Mouse (Mus musculus): ENCODE measurements around the gene Tle6. TPM values are rescaled to one million over a fixed set of nuclear protein-coding genes. Genes with fewer than 3 reads are reported as not detected.

Gene Tle6
- polyA plus RNA-seq, 1 experiment from 2014 or later, result 25.6 TPM

DNA sequence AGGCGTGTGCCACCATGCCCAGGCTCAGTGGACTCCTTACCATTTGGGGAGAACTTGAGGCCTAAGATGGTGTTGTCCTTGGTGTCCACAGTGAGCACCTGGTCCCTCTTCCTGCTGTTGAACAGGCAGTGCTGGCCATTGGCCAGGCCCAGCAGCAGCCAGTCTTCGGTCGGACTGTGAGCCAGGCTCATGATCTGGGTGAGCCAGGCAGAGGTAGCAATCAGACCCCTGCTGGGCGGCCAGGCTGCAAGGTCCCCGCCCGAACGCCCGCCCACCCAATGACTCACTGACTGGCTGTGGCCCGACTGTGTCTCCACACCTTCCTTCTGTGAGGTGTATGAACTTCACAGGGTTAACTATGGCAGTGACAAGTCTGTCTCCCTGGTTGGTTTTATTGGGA, 9.0 kb downstream of the Tle6 start:
- H3K4me2 ChIP-seq, result no peak overlapping the region
- H3K4me3 ChIP-seq (ENCODE audit: low read depth, low read length), result no peak overlapping the region
- H3K36me3 ChIP-seq (ENCODE audit: control insufficient read depth, insufficient read depth, low read length), result peaks cover 9% of the 10 kb centered on the region
- WGBS (ENCODE audit: insufficient replicate concordance), result 56% methylated on average over 9 of the region's 9 CpGs
- H3K9me3 ChIP-seq (replicated peaks; ENCODE audit: control insufficient read depth, low read length), result no peaks in the 10 kb centered on the region
- peaks cover 16% of the 10 kb centered on the region for H3K4me1 ChIP-seq (ENCODE audit: control insufficient read depth, insufficient read depth, low read length)
- H3K27ac ChIP-seq (ENCODE audit: low read depth, low read length), result no peak overlapping the region
- peaks cover 34% of the 10 kb centered on the region for H3K27me3 ChIP-seq (ENCODE audit: control insufficient read depth, insufficient read depth, low read length)
- ATAC-seq (replicated peaks; ENCODE audit: insufficient number of reproducible peaks, low FRiP score, low TSS enrichment), result no peak
- H3K9ac ChIP-seq (ENCODE audit: low read depth, low read length), result no peak overlapping the region

DNA sequence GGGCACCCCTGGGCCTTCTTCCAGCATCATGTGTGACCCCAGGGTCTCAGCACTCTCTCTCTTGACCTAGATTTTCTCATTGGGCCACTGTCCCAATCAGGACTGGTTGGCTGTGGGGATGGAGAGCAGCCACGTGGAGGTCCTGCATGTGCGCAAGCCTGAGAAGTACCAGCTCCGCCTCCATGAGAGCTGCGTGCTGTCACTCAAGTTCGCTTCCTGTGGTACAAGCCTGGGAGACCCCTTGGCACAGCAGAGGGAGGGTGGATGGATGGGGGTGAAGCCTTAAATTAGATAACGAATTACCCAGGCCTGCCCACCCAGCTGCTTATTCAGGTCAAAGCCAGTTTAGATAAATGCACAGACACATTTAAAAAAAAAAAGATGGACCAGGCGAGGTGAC, 12.1 kb downstream of the Tle6 start:
- H3K9me3 ChIP-seq (replicated peaks; ENCODE audit: control insufficient read depth, low read length), result no peaks in the 10 kb centered on the region
- ATAC-seq (replicated peaks; ENCODE audit: insufficient number of reproducible peaks, low FRiP score, low TSS enrichment), result no peak
- peaks cover 15% of the 10 kb centered on the region for H3K36me3 ChIP-seq (ENCODE audit: control insufficient read depth, insufficient read depth, low read length)
- WGBS (ENCODE audit: insufficient replicate concordance), result 57% methylated on average over 7 of the region's 7 CpGs
- no peak overlapping the region for H3K27ac ChIP-seq (ENCODE audit: low read depth, low read length)
- H3K4me1 ChIP-seq (ENCODE audit: control insufficient read depth, insufficient read depth, low read length), result no peaks in the 10 kb centered on the region
- no peak overlapping the region for H3K4me3 ChIP-seq (ENCODE audit: low read depth, low read length)
- H3K4me2 ChIP-seq, result no peak overlapping the region
- H3K9ac ChIP-seq (ENCODE audit: low read depth, low read length), result no peak overlapping the region
- peaks cover 28% of the 10 kb centered on the region for H3K27me3 ChIP-seq (ENCODE audit: control insufficient read depth, insufficient read depth, low read length)

DNA sequence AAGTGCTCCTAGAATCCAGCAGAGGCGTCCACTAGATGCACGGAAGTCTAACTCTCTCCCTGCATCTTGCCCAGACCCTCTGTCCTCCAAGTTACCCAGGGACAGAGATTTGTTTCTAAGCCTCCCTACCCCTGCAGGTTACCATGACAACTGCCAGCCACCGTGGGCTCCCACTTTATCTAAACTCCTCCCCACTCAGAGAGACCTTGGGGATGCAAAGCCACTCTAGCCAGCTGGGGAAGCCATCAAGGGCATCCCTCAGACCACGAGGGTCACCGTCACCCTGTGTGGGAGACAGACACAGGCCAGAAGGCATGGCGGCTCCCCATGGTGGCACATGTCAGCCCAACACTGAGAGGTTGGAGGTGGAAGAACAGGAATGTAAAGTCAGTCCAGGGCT, 17.5 kb downstream of the Tle6 start:
- Histone ChIP-seq H3K4me3 (ENCODE audit: low read depth, low read length) (no peak overlapping the region), H3K9me3 (replicated peaks; ENCODE audit: control insufficient read depth, low read length) (no peaks in the 10 kb centered on the region), H3K27ac (ENCODE audit: low read depth, low read length) (no peak overlapping the region), H3K4me2 (no peak overlapping the region), H3K4me1 (ENCODE audit: control insufficient read depth, insufficient read depth, low read length) (peaks cover 5% of the 10 kb centered on the region; the same call in 1 of the 2 replicates), H3K9ac (ENCODE audit: low read depth, low read length) (no peak overlapping the region), H3K36me3 (ENCODE audit: control insufficient read depth, insufficient read depth, low read length) (peaks cover 14% of the 10 kb centered on the region), H3K27me3 (ENCODE audit: control insufficient read depth, insufficient read depth, low read length) (peaks cover 18% of the 10 kb centered on the region)
- WGBS (ENCODE audit: insufficient replicate concordance), result 51% methylated on average over 6 of the region's 6 CpGs
- no peak for ATAC-seq (replicated peaks; ENCODE audit: insufficient number of reproducible peaks, low FRiP score, low TSS enrichment)

DNA sequence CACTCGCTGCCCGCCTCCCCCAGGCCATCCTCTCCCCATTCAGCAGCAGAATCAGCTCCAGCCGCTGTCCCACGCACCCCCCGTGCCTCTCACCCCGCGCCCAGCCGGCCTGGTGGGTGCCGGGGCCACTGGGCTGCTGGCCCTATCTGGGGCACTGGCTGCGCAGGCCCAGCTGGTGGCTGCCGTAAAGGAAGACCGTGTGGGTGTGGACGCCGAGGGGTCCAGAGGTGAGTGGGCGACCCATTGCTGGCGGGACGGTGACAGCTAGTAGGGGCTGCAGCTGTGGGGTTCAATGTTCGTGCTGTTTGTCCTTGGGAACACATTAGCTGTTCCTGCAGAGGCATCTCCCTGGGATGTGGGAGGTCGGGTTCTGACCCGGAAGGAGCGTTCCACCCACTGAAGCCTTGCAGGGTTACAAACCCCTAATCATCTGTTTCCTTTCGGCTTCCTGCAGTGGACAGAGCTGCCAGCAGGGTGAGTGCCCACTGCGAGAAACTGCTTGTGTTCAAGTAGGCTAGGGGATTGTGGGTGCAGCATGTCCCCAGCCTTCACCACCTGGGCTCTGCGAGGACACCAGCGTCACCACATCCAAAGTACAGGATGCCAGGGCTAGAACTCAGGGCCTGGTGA, 20.3 kb downstream of the Tle6 start:
- Histone ChIP-seq H3K4me1 (ENCODE audit: control insufficient read depth, insufficient read depth, low read length) (peaks cover 10% of the 10 kb centered on the region), H3K36me3 (ENCODE audit: control insufficient read depth, insufficient read depth, low read length) (peaks cover 8% of the 10 kb centered on the region; the same call in 1 of the 2 replicates), H3K4me3 (ENCODE audit: low read depth, low read length) (no peak overlapping the region), H3K9ac (ENCODE audit: low read depth, low read length) (no peak overlapping the region), H3K9me3 (replicated peaks; ENCODE audit: control insufficient read depth, low read length) (no peaks in the 10 kb centered on the region), H3K27me3 (ENCODE audit: control insufficient read depth, insufficient read depth, low read length) (peaks cover 9% of the 10 kb centered on the region; the same call in 1 of the 2 replicates), H3K27ac (ENCODE audit: low read depth, low read length) (no peak overlapping the region), H3K4me2 (peak overlapping the region; percentile 31)
- 51% methylated on average over 25 of the region's 25 CpGs for WGBS (ENCODE audit: insufficient replicate concordance)
- ATAC-seq (replicated peaks; ENCODE audit: insufficient number of reproducible peaks, low FRiP score, low TSS enrichment), result no peak

DNA sequence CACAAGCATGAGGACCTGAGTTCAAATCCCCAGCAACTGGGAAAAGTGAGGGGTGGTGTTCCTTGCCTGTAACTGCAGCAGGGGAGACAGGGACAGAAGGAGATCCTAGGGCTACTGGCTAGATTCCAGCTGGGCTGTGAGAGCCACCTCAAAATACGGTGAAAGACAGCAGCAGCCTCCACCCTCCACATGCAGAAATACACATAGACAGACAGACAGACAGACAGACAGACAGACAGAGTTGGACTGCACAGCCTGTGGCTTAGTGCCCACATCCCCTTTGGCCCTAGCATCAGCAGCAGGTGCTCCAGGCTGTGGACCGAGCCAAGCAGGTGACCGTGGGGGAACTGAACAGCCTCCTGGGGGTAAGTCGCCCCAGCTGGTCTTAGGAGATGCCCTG, 20.9 kb downstream of the Tle6 start:
- Histone ChIP-seq H3K4me2 (no peak overlapping the region), H3K4me3 (ENCODE audit: low read depth, low read length) (no peak overlapping the region), H3K27ac (ENCODE audit: low read depth, low read length) (no peak overlapping the region), H3K27me3 (ENCODE audit: control insufficient read depth, insufficient read depth, low read length) (peaks cover 9% of the 10 kb centered on the region; the same call in 1 of the 2 replicates), H3K9me3 (replicated peaks; ENCODE audit: control insufficient read depth, low read length) (no peaks in the 10 kb centered on the region), H3K4me1 (ENCODE audit: control insufficient read depth, insufficient read depth, low read length) (peaks cover 10% of the 10 kb centered on the region), H3K9ac (ENCODE audit: low read depth, low read length) (no peak overlapping the region), H3K36me3 (ENCODE audit: control insufficient read depth, insufficient read depth, low read length) (peaks cover 2% of the 10 kb centered on the region; the same call in 1 of the 2 replicates)
- no peak for ATAC-seq (replicated peaks; ENCODE audit: insufficient number of reproducible peaks, low FRiP score, low TSS enrichment)
- 72% methylated on average over 4 of the region's 4 CpGs for WGBS (ENCODE audit: insufficient replicate concordance)

DNA sequence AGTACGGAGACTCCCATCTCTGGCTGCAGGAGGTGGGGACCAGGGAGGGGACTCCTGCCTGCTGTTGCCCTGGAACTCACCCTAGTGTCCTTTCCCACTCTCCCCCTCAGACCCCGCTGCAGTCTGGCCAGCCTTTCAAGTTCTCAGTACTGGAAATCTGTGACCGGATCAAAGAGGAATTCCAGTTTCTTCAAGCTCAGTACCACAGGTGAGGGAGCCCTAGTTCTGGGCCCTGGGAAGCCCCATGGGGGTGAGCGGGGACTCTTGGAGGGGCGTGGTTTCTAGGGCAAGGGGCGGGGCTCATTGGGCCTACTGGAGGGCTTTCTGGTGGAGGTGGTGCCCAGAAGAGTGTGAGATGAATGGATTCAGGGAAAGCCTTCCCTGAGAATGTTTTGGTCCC, 25.2 kb downstream of the Tle6 start:
- peak overlapping the region; percentile 68 for H3K4me2 ChIP-seq
- H3K27ac ChIP-seq (ENCODE audit: low read depth, low read length), result no peak overlapping the region
- WGBS (ENCODE audit: insufficient replicate concordance), result 2% methylated on average over 6 of the region's 6 CpGs
- no peaks in the 10 kb centered on the region for H3K36me3 ChIP-seq (ENCODE audit: control insufficient read depth, insufficient read depth, low read length)
- no peaks in the 10 kb centered on the region for H3K9me3 ChIP-seq (replicated peaks; ENCODE audit: control insufficient read depth, low read length)
- peaks cover 28% of the 10 kb centered on the region for H3K4me1 ChIP-seq (ENCODE audit: control insufficient read depth, insufficient read depth, low read length)
- peak overlapping the region; percentile 71 for H3K9ac ChIP-seq (ENCODE audit: low read depth, low read length)
- peak overlapping the region; percentile 62 for H3K4me3 ChIP-seq (ENCODE audit: low read depth, low read length)
- no peak for ATAC-seq (replicated peaks; ENCODE audit: insufficient number of reproducible peaks, low FRiP score, low TSS enrichment)
- H3K27me3 ChIP-seq (ENCODE audit: control insufficient read depth, insufficient read depth, low read length), result peaks cover 21% of the 10 kb centered on the region

DNA sequence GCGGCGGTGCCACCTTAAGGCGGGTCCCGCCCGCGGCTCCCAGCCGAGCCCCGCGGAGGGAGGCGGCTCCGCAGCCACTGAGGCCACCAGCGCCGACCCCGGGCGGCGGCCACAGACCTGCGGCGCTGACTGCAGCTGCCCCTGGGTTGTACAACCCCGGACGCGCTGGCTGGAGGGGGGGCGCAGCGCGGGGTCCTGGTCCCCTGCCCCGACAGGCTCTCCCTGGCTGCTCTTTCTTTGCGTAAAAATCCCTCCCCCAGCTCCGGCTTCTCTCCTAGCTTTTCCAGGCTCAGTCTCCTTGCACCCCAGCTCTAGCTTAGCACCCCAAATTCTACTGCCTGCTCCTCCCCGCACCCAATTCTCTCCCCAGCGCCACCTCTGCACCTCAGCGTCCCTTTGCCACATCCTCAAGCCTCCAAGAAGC, 25.7 kb downstream of the Tle6 start:
- H3K4me3 ChIP-seq (ENCODE audit: low read depth, low read length), result peak overlapping the region; percentile 62
- H3K27ac ChIP-seq (ENCODE audit: low read depth, low read length), result no peak overlapping the region
- peak overlapping the region; percentile 68 for H3K4me2 ChIP-seq
- H3K9ac ChIP-seq (ENCODE audit: low read depth, low read length), result peak overlapping the region; percentile 71
- no peaks in the 10 kb centered on the region for H3K36me3 ChIP-seq (ENCODE audit: control insufficient read depth, insufficient read depth, low read length)
- no peaks in the 10 kb centered on the region for H3K9me3 ChIP-seq (replicated peaks; ENCODE audit: control insufficient read depth, low read length)
- 1% methylated on average over 30 of the region's 30 CpGs for WGBS (ENCODE audit: insufficient replicate concordance)
- peaks cover 19% of the 10 kb centered on the region for H3K27me3 ChIP-seq (ENCODE audit: control insufficient read depth, insufficient read depth, low read length)
- peaks cover 28% of the 10 kb centered on the region for H3K4me1 ChIP-seq (ENCODE audit: control insufficient read depth, insufficient read depth, low read length)
- ATAC-seq (replicated peaks; ENCODE audit: insufficient number of reproducible peaks, low FRiP score, low TSS enrichment), result no peak

DNA sequence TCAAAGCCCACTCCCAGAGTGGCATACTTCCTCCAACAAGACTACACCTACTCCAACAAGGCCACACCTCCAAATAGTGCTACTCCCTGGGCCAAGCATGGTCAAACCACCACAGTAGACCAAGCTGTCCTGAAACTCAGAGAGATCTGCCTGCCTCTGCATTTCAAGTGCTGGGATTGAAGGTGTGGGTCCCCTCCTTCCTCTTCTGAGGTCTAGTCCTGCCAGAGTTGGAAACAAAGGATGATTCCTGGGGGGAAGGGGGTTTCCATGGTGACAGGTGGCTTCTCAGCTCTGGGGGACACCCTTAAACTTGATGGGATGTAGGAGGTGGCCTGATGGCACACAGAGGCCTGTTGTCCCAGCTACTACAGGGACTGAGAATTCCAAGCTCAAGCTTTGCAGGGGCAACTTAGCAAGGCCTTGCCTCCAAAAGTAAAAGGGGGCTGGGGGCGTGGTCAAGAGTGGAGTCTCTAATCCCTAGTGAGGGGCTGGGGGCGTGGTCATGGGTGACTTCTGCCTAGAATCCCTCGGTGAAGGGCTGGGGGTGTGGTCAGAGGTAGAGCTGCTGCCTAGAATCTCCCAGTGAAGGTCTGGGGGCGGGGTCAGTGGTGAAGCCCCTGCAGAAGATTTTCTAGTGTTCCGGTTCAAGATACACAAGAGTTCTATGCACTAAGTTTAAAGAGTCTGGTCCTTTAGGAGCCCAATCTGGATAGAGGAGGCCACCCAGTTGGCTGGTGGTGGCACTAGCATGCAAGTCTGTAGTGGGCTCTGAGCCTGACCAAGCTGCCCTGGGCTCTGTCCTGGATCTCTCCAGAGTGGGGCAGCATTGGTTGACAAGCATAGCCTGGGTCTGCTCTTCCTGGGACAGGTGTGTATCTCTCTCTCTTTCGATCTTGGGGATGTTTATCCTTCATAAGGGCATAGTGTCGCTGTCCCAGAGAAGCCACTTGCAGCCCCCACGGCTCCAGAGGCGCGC, 26.5 kb downstream of the Tle6 start, which contains the start of gene Tle2:
Gene Tle2, plus strand, starts transcription at position 481 of the 976 bp plus-strand sequence.
- Histone ChIP-seq H3K27ac (ENCODE audit: low read depth, low read length) (no peak within 1 kb of the TSS), H3K27me3 (ENCODE audit: control insufficient read depth, insufficient read depth, low read length) (peaks cover 19% of the 10 kb centered on the region)

More for the DNA sequence above, 26.5 kb downstream of the Tle6 start, which contains the start of gene Tle2:
- peak within 1 kb of the TSS; percentile 68 for H3K4me2 ChIP-seq
- no peak for ATAC-seq (replicated peaks; ENCODE audit: insufficient number of reproducible peaks, low FRiP score, low TSS enrichment)
- H3K36me3 ChIP-seq (ENCODE audit: control insufficient read depth, insufficient read depth, low read length), result no peaks in the 10 kb centered on the region
- H3K4me3 ChIP-seq (ENCODE audit: low read depth, low read length), result peak within 1 kb of the TSS; percentile 62
- WGBS (ENCODE audit: insufficient replicate concordance), result 18% methylated on average over 10 of the region's 10 CpGs
- H3K4me1 ChIP-seq (ENCODE audit: control insufficient read depth, insufficient read depth, low read length), result peaks cover 37% of the 10 kb centered on the region
- peak within 1 kb of the TSS; percentile 71 for H3K9ac ChIP-seq (ENCODE audit: low read depth, low read length)
- H3K9me3 ChIP-seq (replicated peaks; ENCODE audit: control insufficient read depth, low read length), result no peaks in the 10 kb centered on the region

Measured in heart, embryonic 11.5 days (tissue).